Mouse (Mus musculus) cortical plate, adult 2 months (tissue): Measurements from ENCODE around the gene Prss34. TPM values are rescaled to one million over a fixed set of nuclear protein-coding genes. Genes with fewer than 3 reads are reported as not detected.

ENCODE experiments used
- H3K27ac ChIP-seq: fragments of 200-500 bp; 2 replicates; pipeline ENCODE4 v1.5.1; 2012; ENCODE audit warnings: low read length, control low read depth, inconsistent platforms; ENCODE audit not compliant: insufficient read depth
- H3K4me1 ChIP-seq: fragments of 200-500 bp; 2 replicates; pipeline ENCODE4 v1.6.1; 2011; ENCODE audit warnings: low read length; ENCODE audit not compliant: control insufficient read depth, insufficient read depth
- H3K4me3 ChIP-seq: fragments of 200-500 bp; 2 replicates; pipeline ENCODE4 v1.5.1; 2011; ENCODE audit warnings: mild to moderate bottlenecking, low read length, control low read depth; ENCODE audit not compliant: insufficient read depth
- CTCF ChIP-seq: fragments of 200-500 bp; IDR thresholded peaks from 2 replicates; pipeline ENCODE4 v1.5.1; 2011; ENCODE audit warnings: mild to moderate bottlenecking, control low read depth, low read length; ENCODE audit not compliant: insufficient read depth; ENCODE audit errors: extremely low read depth
- POLR2A ChIP-seq: fragments of 200-500 bp; IDR thresholded peaks from 2 replicates; pipeline ENCODE4 v1.6.1; 2011; ENCODE audit warnings: mild to moderate bottlenecking, low read length, control low read depth; ENCODE audit not compliant: insufficient read depth; ENCODE audit errors: extremely low read depth
- polyA plus RNA-seq: library from polyadenylated mRNA; depleted of rRNA; stranded (reverse); fragments of >200 nt; gene quantifications from 2 replicates; pipeline ENCODE4 v1.2.3, GENCODE M21; 2012; rRNA removed

Gene Prss34
- polyA plus RNA-seq: not detected in 2 replicates

DNA sequence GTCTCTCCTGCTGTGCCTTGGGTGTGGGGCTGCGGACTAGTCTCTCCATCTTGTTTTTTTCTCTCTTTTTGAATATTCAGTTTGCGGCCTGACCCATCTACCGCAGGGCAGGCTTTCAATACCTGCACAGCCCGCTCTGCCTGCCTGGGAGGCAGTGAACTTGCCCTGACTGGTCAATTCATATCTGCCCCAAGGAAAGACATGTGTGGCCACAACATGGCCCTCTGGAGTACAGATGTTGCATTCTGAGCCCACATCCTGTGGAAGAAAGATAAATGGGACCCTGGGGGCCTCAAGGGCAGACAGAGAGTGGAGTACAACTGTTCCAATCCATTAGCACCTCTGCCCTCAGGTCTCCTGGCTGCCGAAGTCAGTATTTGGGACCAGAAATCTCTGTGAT, at the start of gene Prss34:
Gene Prss34 (plus strand): TSS at position 301 of the 400 bp plus-strand sequence.
- Histone ChIP-seq H3K27ac (no peak within 1 kb of the TSS), H3K4me3 (no peak within 1 kb of the TSS), H3K4me1 (no peaks in the 10 kb centered on the region)
- TF ChIP-seq CTCF: no peak

DNA sequence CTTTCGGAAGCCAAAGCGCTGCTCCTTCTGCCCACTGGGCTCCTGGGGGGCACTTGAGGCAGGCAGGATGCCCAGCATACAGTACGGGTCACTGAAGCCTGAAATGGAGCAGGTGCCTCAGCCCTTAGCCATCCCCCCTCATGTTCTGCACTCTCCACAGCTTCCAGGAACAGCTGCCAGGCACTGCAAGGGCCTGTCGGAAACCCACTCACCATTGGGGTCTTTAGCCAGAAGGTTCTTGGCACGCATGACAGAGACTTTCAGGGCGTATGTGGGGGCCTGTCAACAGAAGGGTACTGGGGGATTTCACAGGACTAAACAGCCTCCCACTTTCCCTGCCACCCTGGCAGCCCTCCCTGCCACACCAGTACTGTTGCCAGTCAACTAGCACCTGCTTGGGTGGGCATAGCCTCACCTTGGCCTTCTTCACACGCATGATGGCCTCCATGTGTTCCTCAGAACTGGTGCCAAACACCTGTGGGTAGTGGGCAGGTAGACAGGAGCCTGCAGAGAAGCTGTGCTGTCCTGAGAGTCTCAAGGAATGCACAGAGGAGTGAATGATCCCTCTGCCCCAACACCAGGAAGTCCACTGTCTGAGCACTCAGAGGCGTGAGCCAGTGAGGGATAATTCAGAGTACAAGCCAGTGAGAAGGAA, 47.9 kb upstream of the Prss34 start:
- no peaks in the 10 kb centered on the region for H3K4me1 ChIP-seq
- no peak overlapping the region for H3K27ac ChIP-seq
- no peak for TF ChIP-seq POLR2A
- TF ChIP-seq CTCF: no peak
- no peak overlapping the region for H3K4me3 ChIP-seq

DNA sequence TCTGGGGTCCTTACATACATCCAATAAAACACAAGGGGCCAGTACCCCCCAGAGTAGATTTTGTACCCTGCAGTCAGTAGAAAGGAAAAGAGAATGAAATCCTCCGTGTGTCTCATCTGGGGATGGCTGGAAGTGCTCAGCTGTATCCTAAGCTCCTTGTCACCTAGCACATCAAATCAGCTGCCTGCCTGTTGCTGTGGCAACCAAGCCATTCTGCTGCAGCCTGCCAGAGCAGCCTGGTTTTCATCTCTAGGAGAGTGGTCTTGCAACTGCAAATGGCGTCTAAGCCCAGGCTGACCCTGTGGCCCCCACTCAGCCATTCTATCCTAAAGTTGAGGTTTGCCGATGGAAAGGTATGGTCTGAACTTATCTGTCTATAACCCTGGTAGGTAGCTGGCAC, 45.6 kb upstream of the Prss34 start:
- no peaks in the 10 kb centered on the region for H3K4me1 ChIP-seq
- H3K4me3 ChIP-seq: no peak overlapping the region
- TF ChIP-seq POLR2A (no peak), CTCF (no peak)
- no peak overlapping the region for H3K27ac ChIP-seq

- Histone ChIP-seq H3K4me1 (no peaks in the 10 kb centered on the region), H3K4me3 (no peak overlapping the region), H3K27ac (no peak overlapping the region)
- no peak for TF ChIP-seq CTCF
- no peak for TF ChIP-seq POLR2A
Observed at GRCm38 (mm10) chr17:25253760-25254159, 44.4 kb upstream of the Prss34 start.

DNA sequence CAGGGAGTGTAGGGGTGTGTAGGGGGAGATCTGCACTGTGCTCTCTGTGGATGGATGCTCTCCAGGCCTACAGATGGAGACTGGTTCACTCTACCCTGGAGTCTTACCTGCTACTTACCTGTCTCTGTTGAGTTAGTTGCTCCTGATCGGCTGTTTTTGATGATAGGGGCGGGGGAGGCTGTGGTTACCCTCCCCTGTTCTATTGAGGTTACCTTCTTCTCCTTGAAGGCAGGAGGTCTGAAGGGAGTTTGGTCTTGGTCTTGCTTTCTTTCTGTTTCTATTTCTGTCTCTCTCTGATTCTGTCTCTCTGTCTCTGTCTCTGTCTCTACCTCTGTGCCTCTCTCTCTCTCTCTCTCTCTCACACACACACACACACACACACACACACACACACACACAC, 43.1 kb upstream of the Prss34 start:
- Histone ChIP-seq H3K27ac (no peak overlapping the region), H3K4me1 (no peaks in the 10 kb centered on the region), H3K4me3 (no peak overlapping the region)
- TF ChIP-seq POLR2A (no peak), CTCF (no peak)

- H3K4me1 ChIP-seq: no peaks in the 10 kb centered on the region
- 0 out of 2 replicates have a peak within 1 kb of the TSS, but pooled peaks have one; percentile 16 for H3K4me3 ChIP-seq
- TF ChIP-seq POLR2A: no peak
- no peak for TF ChIP-seq CTCF
- H3K27ac ChIP-seq: no peak within 1 kb of the TSS
Observed at GRCm38 (mm10) chr17:25256140-25256754, 41.9 kb upstream of the Prss34 start, which contains the start of gene Baiap3. Gene Baiap3, minus strand, starts transcription at chr17:25256364.

- no peaks in the 10 kb centered on the region for H3K4me1 ChIP-seq
- no peak overlapping the region for H3K27ac ChIP-seq
- TF ChIP-seq POLR2A (no peak), CTCF (no peak)
- no peak overlapping the region for H3K4me3 ChIP-seq
Observed at GRCm38 (mm10) chr17:25257804-25258261, 40.4 kb upstream of the Prss34 start.

DNA sequence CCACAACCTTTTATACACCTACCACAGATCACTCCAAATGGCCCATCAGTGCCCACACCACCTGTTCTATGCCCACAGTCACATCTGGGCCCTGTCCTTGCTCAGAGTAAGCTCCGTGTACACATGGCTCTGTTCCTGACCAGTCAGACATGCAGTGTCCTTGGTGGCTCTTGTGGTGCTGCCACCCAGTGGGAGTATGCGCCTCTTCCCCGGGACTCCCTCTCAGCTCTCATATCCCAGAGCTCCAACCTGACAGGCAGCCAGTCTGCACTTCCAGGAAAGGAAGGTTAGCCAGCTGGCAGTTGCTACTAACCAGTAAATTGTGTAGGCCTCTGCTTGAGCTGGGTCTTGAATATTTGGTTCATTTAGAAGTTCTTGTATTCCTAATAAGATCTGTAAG, 33.7 kb upstream of the Prss34 start:
- Histone ChIP-seq H3K4me1 (no peaks in the 10 kb centered on the region), H3K27ac (no peak overlapping the region), H3K4me3 (no peak overlapping the region)
- TF ChIP-seq CTCF (peak; percentile 35), POLR2A (no peak)

GRCm38 (mm10) chr17:25270795-25271335, 27.3 kb upstream of the Prss34 start:
- Histone ChIP-seq H3K4me3 (no peak overlapping the region), H3K4me1 (peaks cover 6% of the 10 kb centered on the region; the same call in 1 of the 2 replicates), H3K27ac (no peak overlapping the region)
- TF ChIP-seq POLR2A (no peak), CTCF (no peak)

GRCm38 (mm10) chr17:25272326-25272725, 25.9 kb upstream of the Prss34 start:
- TF ChIP-seq POLR2A (no peak), CTCF (no peak)
- Histone ChIP-seq H3K4me1 (peaks cover 6% of the 10 kb centered on the region; the same call in 1 of the 2 replicates), H3K4me3 (peak overlapping the region; percentile 78), H3K27ac (peak overlapping the region; percentile 100; the same call in 1 of the 2 replicates)
